Mouse (Mus musculus): ENCODE results near the gene Znfx1. TPM values are rescaled to one million over a fixed set of nuclear protein-coding genes. Genes with fewer than 3 reads are reported as not detected.
"Not testable (repeated sequence)": the region's sequence is repeated elsewhere in the genome, so short reads cannot be mapped to it uniquely, and the experiment has no call there.

Znfx1 gene
- total RNA-seq, 1 experiment from 2014 or later = 37.7 TPM

- no peak for DNase-seq
Observed at GRCm38 (mm10) chr2:167048698-167049358, 14.0 kb downstream of the Znfx1 start.

GRCm38 (mm10) chr2:167048223-167048622 is 14.6 kb downstream of the Znfx1 start:
- DNase-seq = no peak

GRCm38 (mm10) chr2:167043400-167044121 is 19.3 kb downstream of the Znfx1 start:
- DNase-seq = no peak

- DNase-seq = peak; percentile 49
Observed at GRCm38 (mm10) chr2:167039386-167039785, 23.4 kb downstream of the Znfx1 start.

- no peak for DNase-seq
Observed at GRCm38 (mm10) chr2:167038716-167039115, 24.1 kb downstream of the Znfx1 start.

GRCm38 (mm10) chr2:167038297-167038696 is 24.5 kb downstream of the Znfx1 start:
- no peak for DNase-seq

GRCm38 (mm10) chr2:167037710-167038109 is 25.1 kb downstream of the Znfx1 start:
- no peak for DNase-seq

- no peak for DNase-seq
Observed at GRCm38 (mm10) chr2:167030507-167030906, 32.3 kb downstream of the Znfx1 start.

- peak; percentile 70 for DNase-seq
Observed at GRCm38 (mm10) chr2:167028553-167028952, 34.3 kb downstream of the Znfx1 start.

- DNase-seq = no peak
Observed at GRCm38 (mm10) chr2:167019396-167019795, 43.4 kb downstream of the Znfx1 start.

GRCm38 (mm10) chr2:167015382-167015718 is 47.5 kb downstream of the Znfx1 start:
- DNase-seq = no peak

- DNase-seq = peak; percentile 95
Observed at GRCm38 (mm10) chr2:167014702-167015381, 48.0 kb downstream of the Znfx1 start, which contains the start of gene Ddx27. TSS of gene Ddx27 (plus strand) at chr2:167015193.

GRCm38 (mm10) chr2:167010546-167010945 is 52.3 kb downstream of the Znfx1 start:
- DNase-seq = no peak

- DNase-seq = no peak
Observed at GRCm38 (mm10) chr2:167009483-167009882, 53.3 kb downstream of the Znfx1 start.

- not testable (repeated sequence) for DNase-seq
Observed at GRCm38 (mm10) chr2:167007565-167007964, 55.2 kb downstream of the Znfx1 start.

- DNase-seq = no peak
Observed at GRCm38 (mm10) chr2:167007001-167007491, 55.8 kb downstream of the Znfx1 start.

- DNase-seq = no peak
Observed at GRCm38 (mm10) chr2:167006355-167006754, 56.5 kb downstream of the Znfx1 start.

- DNase-seq = peak; percentile 82
Observed at GRCm38 (mm10) chr2:167004099-167004854, 58.5 kb downstream of the Znfx1 start.

- DNase-seq = no peak
Observed at GRCm38 (mm10) chr2:167001486-167001885, 61.3 kb downstream of the Znfx1 start.

- DNase-seq = no peak
Observed at GRCm38 (mm10) chr2:166996533-166996894, 66.3 kb downstream of the Znfx1 start.

GRCm38 (mm10) chr2:166995796-166996532 is 66.9 kb downstream of the Znfx1 start, which contains the start of gene Stau1:
TSS of gene Stau1 (minus strand) at chr2:166996299.
- DNase-seq = peak; percentile 98
